Mouse (Mus musculus) megakaryocyte, embryonic 14.5 days (primary cell): ENCODE measurements around the gene Lrmda.

Source experiments
- FLI1 ChIP-seq: IDR thresholded peaks from 2 replicates; pipeline ENCODE4 v1.6.1; 2012; ENCODE audit warnings: low read length, inconsistent platforms, mixed read lengths
- GATA1 ChIP-seq: IDR thresholded peaks from 3 replicates; pipeline ENCODE4 v1.6.1; 2012; ENCODE audit warnings: mixed read lengths, low read length, inconsistent platforms, borderline replicate concordance

GRCm38 (mm10) chr14:22494290-22494689 is 474.8 kb downstream of the Lrmda start:
- no peak for TF ChIP-seq GATA1
- no peak for TF ChIP-seq FLI1
